Mouse (Mus musculus): ENCODE measurements around the gene Cflar.
"Not testable (repeated sequence)": the region's sequence is repeated elsewhere in the genome, so short reads cannot be mapped to it uniquely, and the experiment has no call there.

The Cflar gene

GRCm38 (mm10) chr1:58711365-58712016 is at the start of gene Cflar:
TSS of gene Cflar (plus strand) at chr1:58711508.
- peak; percentile 73 to 76 for DNase-seq

- DNase-seq = peak; percentile 21 to 29
These were observed 48.6 kb upstream of the Cflar start for GRCm38 (mm10) chr1:58662671-58663070.

DNA sequence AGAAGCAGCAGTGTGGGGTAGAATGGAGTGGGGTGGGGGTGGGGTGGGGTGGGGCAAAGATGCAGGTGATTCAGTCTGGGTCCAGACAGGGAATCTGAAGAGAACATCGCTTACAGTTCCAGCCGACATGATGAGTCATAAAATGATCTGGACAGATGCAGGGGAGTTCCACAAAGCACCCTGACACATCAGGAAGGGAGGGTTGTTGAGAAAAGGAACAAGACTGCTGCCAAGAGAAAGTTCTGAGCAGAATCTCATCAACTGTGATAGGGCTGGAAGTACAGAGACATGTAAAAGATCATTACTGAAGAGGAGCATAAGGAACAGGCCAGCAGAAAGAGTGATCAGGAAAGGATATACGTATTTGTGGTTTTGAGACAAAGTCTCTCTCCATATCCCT is 47.9 kb upstream of the Cflar start:
- DNase-seq = not testable (repeated sequence)

DNA sequence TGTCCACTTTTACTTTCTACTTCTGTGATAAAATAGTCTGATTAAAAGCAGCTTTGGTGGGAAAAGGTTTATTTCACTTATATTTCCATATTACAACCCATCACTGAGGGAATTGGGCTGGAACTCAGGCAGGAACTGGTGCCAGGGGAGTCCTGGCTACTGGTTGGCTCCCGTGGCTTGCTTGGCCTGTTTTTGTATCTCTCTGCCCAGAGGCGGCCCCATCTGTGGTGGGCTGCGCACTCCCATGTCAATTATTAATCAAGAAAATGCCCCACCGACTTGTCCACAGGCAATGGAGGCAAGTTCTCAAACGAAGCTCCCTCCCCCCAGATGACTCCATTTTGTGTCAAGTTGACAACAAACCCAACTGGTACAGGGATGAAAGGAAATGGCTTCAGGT is 43.1 kb upstream of the Cflar start:
- DNase-seq = no peak

DNA sequence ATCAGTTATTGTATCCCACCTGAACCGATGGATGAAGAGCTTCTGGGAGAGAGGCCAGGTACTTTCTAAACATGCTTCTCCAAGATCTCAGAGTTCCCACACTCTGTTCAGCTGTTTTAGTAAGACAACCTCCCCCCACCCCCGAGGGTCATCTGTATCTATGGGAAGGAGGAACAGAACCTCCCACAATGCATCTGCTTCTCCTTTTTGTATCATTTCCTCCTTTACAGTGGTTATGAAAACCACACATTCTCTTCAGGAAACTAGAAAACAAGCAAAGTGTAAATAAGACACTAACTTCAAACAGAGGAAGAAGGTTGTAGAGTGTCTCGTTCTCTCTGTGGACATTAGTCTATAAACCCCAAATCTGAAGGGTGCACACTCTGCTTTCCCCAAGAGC is 41.7 kb upstream of the Cflar start:
- not testable (repeated sequence) for DNase-seq

GRCm38 (mm10) chr1:58672116-58672515 is 39.2 kb upstream of the Cflar start:
- no peak for DNase-seq

DNA sequence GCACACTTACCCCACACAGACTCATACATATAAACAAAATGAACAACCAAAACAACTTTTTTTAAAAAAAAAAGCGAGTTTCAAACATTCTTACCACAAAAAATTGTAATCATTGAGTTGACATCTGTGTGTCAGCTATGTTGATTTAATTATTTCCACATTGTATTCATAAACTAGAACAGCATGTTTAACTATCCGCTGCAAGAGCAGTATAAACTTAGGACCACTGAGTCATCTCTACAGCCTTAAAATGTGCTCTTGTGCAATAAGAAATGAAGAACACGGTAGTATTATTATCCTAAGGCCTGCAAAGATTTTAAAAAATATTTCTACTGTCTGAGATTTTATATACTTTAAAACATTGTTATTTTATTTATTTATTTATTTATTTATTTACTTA is 36.3 kb upstream of the Cflar start:
- DNase-seq = no peak

DNA sequence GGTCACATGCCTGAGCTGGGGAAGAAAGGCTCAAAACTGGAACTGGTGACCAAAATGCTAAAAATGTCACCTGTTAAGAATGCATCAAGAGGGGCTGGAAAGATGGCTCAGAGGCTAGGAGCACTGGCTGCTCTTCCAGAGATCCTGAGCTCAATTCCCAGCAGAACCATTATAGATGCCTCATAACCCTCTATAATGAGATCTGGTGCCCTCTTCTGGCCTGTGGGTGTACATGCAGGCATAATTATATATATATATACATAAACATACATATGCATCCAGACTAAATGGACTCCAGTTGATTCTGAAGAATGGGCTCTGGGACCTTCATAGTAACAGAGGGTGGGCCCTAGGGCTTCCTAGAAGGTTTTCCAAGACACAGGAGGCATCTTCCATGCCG is 33.7 kb upstream of the Cflar start:
- peak; percentile 17 to 49 for DNase-seq

GRCm38 (mm10) chr1:58678412-58678811 is 32.9 kb upstream of the Cflar start:
- DNase-seq = not testable (repeated sequence)

DNA sequence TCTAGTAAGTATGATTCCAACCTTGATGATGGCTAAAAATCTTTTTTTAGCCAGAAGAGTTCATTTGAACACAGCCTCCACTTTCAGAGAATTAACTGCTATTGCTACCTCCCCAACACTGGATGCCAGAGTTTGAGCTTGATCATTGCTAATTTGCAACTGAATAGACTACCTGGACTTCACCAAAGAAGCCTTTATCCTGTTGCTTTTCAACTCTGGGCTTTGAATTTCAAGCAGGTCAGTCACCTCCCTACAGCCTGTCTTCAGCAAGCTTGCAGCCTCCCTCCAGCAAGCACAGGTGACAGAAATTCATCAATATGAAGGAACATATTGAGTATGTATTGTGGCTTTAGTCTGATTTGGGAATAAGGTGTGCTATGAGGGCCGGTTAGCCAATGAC is 21.9 kb upstream of the Cflar start:
- no peak for DNase-seq

DNA sequence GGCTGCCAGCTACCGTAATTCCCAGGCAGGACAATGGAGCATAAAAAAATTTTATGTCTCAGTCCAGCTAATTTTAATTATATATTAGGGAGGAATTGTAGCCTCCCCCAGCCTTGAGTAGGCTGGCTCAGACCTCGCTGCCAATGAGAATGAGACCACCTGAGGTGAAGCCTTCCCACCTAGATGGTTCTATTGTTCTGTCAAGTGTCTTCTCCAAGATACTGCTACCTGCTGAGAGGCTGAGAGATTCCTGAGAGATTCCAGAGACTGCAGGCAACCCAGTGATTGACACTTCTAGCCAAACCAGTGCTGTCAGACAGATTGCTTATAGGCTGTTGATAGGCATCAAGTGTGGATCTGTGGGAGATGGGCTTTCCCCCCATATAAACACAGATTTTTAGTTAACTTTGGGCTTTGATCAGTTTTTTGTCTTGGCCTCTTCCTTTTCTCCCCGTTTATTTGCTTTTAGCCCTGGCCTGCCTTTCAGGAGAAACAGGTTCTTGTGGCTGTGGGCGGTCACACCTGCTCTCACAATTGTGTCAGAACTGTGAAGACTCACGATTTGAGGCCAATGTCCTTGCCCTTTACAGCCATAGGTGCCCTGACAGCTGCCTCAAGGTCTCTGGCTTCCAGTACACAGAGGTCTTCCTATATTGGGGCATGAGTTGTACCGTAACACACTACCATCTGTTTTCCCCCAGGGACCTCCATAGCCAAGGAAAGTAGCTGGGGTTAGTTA is 21.1 kb upstream of the Cflar start:
- peak; percentile 6 to 9 for DNase-seq

DNA sequence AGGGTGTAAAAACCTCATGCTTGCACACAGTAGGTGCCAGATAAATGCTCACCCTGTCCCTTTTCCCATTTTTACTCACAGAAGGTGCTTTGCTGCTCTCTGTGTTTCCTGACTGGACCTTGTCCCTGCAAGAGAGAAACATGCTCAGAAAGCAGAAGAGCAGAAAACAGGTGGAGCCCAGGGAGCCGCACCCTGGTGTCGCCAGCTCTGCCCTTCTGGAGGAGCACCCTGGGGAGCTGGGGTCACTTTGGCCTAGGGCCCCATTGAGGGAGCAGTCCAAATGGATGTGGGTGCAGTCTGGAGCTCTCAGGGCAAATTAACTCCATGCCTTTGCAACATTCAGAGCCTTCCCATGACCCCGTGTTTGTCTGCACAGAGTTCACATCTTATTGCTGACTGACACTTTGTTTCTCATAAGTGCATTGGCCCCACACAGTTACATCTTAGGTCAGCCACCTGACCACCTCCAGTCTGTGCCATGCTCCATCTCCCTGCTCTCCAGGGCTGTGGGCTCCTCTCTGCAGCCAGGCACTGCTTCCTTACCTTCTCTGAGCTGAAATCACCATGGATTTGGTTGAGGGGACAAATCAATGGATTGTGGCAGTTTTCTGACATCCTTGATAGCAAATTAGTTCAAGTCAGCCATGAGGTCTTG is 20.3 kb upstream of the Cflar start:
- DNase-seq = peak; percentile 45 to 48

- DNase-seq = not testable (repeated sequence)
These were observed 19.6 kb upstream of the Cflar start for GRCm38 (mm10) chr1:58691718-58692117.

DNA sequence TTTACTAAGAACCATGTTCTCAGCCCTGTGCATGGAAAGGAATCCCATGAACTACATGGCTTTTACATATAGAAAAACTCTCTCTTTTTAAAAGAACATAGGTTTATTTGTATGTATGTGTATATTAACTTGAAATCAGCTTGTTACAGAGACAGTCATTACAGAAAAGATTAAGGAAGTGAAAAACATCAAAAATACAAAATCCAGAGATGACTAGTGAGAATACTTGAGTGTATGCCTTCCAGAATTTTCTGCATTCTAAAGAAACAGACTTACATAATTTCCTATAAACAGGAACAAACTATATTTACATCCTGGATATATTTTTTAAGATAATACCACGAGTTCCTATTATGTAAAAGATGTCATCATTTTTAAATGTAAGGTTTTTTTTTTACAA is 17.6 kb upstream of the Cflar start:
- DNase-seq = no peak

GRCm38 (mm10) chr1:58695810-58696209 is 15.5 kb upstream of the Cflar start, which contains the start of gene Als2cr12:
TSS of gene Als2cr12 (minus strand) at chr1:58695989.
- DNase-seq = not testable (repeated sequence)

- peak in 1 of 2 experiments; percentile 32 for DNase-seq
These were observed 13.7 kb upstream of the Cflar start for GRCm38 (mm10) chr1:58697607-58698006.

DNA sequence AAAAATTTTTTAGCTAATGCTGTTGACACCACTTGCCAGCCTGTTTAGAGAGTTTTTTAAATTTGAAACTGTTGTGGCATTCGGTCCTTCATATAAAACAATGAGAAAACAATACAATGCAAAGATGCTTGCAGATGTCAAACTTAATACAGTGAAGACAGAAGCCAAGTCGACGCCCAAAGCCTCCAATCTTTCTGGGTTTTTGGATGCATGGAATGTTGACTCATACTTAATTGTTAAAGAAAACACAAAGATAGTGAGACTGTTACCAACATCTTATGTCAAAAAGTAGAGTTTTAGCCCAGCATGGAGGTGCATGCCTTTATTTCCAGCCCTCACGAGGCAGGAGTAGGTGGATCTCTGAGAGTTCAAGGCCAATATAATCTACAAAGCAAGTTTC is 12.5 kb upstream of the Cflar start:
- DNase-seq = no peak

GRCm38 (mm10) chr1:58699988-58700387 is 11.3 kb upstream of the Cflar start:
- no peak for DNase-seq

GRCm38 (mm10) chr1:58700580-58701162 is 10.6 kb upstream of the Cflar start:
- not testable (repeated sequence) for DNase-seq

DNA sequence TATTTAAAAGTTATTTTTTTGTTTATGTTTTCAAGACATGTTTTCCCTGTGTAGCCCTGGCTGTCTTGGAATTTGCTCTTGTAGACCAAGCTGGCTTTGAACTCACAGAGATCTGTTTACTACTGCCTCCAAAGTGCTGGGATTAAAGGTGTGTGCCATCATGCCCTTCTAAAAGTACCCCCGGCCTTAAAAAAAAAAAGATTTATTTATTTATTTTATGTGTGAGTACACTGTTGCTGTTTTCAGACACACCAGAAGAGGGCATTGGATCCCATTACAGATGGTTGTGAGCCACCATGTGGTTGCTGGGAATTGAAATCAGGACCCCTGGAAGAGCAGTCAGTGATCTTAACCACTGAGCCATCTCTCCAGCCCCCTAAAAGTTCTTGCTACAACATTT is 1.3 kb upstream of the Cflar start:
- not testable (repeated sequence) for DNase-seq

DNA sequence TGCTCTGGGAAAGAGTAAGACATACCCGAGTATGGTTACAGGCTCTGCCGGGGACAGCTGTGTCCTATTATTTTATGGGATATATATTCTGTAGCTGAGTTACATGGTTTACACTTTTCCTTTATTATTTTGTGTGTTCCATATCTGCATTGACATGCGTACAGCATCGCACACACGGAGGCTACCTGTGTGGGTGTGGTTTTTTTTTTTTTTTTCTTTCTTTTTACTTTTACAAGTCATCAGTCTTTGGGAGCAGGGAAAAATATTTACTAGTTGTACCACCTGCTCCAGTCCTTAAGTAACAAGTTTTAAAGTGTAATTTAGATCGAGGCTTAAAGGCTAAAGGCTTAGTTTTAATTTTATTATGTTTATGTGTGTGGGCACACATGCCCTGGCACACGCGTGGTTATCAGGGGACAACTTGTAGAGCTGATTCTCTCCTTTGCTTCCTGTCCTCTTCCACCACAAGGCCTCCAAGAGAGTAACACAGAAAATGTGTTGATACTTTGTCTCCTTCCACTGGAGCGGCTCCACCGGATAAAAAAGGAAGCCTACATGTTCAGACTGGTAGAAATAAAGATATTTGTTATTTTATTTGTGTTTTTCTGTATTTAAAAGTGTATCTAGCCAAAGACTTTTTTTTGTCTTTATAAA is 470 bp upstream of the Cflar start:
- DNase-seq = no peak

DNA sequence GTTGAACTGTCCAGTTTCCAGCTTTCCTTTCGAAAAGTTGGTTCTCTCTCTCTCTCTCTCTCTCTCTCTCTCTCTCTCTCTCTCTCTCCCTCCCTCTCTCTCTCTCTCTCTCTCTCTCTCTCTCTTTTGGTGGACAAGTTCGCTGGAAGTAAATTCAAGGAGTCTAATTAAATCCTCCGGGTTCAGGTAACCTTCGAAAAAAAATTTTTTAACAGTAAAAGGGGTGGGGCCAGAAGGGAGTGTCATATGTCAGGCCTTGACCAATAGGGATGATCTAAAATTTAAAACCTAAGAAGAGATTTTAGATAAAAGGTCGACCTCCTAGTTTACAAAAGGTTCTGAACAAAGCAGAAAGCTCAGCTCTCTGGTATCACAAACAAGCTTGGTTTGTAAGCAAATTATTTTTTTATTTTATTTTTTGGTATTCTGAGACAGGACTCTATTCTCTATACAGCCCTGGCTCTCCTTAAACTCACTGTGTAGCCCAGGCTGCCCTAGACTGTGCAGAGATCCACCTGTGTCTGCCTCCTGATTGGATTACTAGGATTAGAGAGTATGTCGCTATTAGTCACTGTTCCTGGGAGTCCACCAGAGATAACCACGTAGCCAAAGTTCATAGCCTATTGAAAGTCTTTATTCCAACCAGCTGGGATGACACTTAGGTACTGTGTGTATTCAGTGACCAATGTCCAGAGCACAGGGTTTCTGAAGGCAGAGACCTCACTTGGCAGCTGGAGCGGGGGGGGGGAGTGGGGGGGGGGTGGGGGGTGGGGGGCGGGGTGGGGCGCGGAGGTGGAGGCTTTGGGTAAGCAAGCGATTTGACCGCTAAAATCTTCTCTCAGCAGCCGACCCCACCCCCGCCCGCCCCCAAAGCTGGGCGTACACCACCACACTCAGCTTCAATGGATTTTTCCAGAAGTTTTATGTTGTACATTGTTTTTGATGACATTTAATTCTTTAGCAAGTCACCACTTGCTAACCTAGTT is 1.1 kb downstream of the Cflar start:
- peak; percentile 62 to 79 for DNase-seq
